Mouse (Mus musculus): Measurements from ENCODE around the gene Gpcpd1.

- TF ChIP-seq CTCF (IDR thresholded peaks at IDR 0.05; ENCODE audit: control insufficient read depth, insufficient read depth, insufficient replicate concordance, low read depth, low read length) (no peak), POLR2A (IDR thresholded peaks at IDR 0.05; ENCODE audit: control insufficient read depth, low read depth, low read length) (no peak)
These were observed 9.7 kb upstream of the Gpcpd1 start for GRCm38 (mm10) chr2:132597226-132597625.

Measured in testis, adult 2 months (tissue).